ENCODE assay signal across 8 mouse cellular contexts in the genomic region with DNA sequence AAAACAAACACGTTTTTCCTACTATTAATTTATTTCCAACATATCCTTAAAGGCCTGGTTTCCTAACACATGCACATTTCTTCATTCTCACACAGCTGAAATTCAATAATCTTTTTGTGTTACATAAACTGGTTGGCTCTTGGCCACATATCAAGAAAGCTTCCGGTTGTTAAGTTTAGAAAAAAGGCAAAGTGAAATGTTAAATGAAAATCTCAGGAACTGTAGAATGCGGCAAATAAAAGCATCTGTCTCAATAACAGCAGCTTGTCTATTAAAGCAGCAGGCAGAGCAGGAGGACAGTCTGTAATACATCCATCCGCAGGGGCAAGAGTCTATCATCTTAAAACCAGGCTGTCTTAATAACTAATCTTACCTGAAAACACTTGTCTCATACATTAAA. TPM values are rescaled to one million over a fixed set of nuclear protein-coding genes. Genes with fewer than 3 reads are reported as not detected.
DNase-seq lines count a peak whose midpoint lies in the region; ATAC-seq lines count a peak whose summit lies in the region.

No protein-coding gene starts in this region.

- WGBS in hindbrain, embryonic 10.5 days, result 79% methylated on average over 4 of the region's 4 CpGs
- WGBS in midbrain, embryonic 10.5 days, result 82% methylated on average over 4 of the region's 4 CpGs

- H3K27ac ChIP-seq in hindbrain, embryonic 10.5 days, result no peak overlapping the region
- 0 out of 2 replicates have a peak overlapping the region, but pooled peaks have one; percentile 96 for H3K27ac ChIP-seq in midbrain, embryonic 10.5 days (replicated peaks)

- peak; percentile 27 for DNase-seq in kidney, adult 9 months
- no peak for DNase-seq in kidney, adult 8-10 months
- DNase-seq in Muller cell, postnatal 12 days (ENCODE audit: inconsistent ontology term), result peak; percentile 17
- no peak for DNase-seq in hindbrain, embryonic 10.5 days (ENCODE audit: low spot score)
- DNase-seq in midbrain, embryonic 10.5 days (ENCODE audit: low spot score), result no peak
- no peak for DNase-seq in layer of hippocampus, postnatal 36 days
- DNase-seq in gastrocnemius, postnatal 25 days, result no peak

- no peaks in the 10 kb centered on the region for H3K27me3 ChIP-seq in hindbrain, embryonic 10.5 days (ENCODE audit: insufficient read depth, poor library complexity, severe bottlenecking)
- no peaks in the 10 kb centered on the region for H3K27me3 ChIP-seq in midbrain, embryonic 10.5 days (ENCODE audit: low read depth, poor library complexity, severe bottlenecking)

- peaks cover 26% of the 10 kb centered on the region for H3K4me1 ChIP-seq in hindbrain, embryonic 10.5 days (replicated peaks)
- peaks cover 23% of the 10 kb centered on the region for H3K4me1 ChIP-seq in midbrain, embryonic 10.5 days

- peaks cover 41% of the 10 kb centered on the region for H3K36me3 ChIP-seq in hindbrain, embryonic 10.5 days
- peaks cover 38% of the 10 kb centered on the region for H3K36me3 ChIP-seq in midbrain, embryonic 10.5 days

- H3K9me3 ChIP-seq in hindbrain, embryonic 10.5 days, result no peaks in the 10 kb centered on the region
- H3K9me3 ChIP-seq in midbrain, embryonic 10.5 days (replicated peaks), result no peaks in the 10 kb centered on the region

- no peak for ATAC-seq in CD4-positive, CD25-positive, alpha-beta regulatory T cell, adult 4 months

- peak overlapping the region; percentile 96 for H3K4me3 ChIP-seq in hindbrain, embryonic 10.5 days
- H3K4me3 ChIP-seq in midbrain, embryonic 10.5 days, result peak overlapping the region; percentile 98

RNA-seq across cellular contexts. Expression of gene Eif2a, which starts 1.4 kb away (rescaled TPM):
- 48.3 and 55.6 TPM in 2 replicates for polyA plus RNA-seq in hindbrain, embryonic 10.5 days (2016; fragmentation: Nextera tagmentation; extraction: Ambion mirVana)
- polyA plus RNA-seq in midbrain, embryonic 10.5 days (2016; fragmentation: Nextera tagmentation; extraction: Ambion mirVana), result 56.0 and 56.3 TPM in 2 replicates
- 10 to 100 TPM; 69.7 to 74.8 TPM for polyA plus RNA-seq in CD4-positive, CD25-positive, alpha-beta regulatory T cell, adult 4 months (2017; shearing (Covaris generic))
- 10 to 100 TPM; 44.4 to 44.8 TPM for total RNA-seq in layer of hippocampus, postnatal 36 days (2021)
- 10 to 100 TPM; 38.7 to 41.2 TPM for total RNA-seq in gastrocnemius, postnatal 25 days (2021)

RNA-seq across cellular contexts. Expression of gene Serp1, which starts 1.4 kb away (rescaled TPM):
- polyA plus RNA-seq in hindbrain, embryonic 10.5 days (2016; fragmentation: Nextera tagmentation; extraction: Ambion mirVana), result 122 and 141 TPM in 2 replicates
- 136 and 143 TPM in 2 replicates for polyA plus RNA-seq in midbrain, embryonic 10.5 days (2016; fragmentation: Nextera tagmentation; extraction: Ambion mirVana)
- polyA plus RNA-seq in CD4-positive, CD25-positive, alpha-beta regulatory T cell, adult 4 months (2017; shearing (Covaris generic)), result 10 to 100 TPM; 38.8 to 57.0 TPM
- total RNA-seq in layer of hippocampus, postnatal 36 days (2021), result 10 to 100 TPM; 25.3 to 26.3 TPM
- 10 to 100 TPM in 1 of 2 experiments, 1 to 10 TPM in 1; 7.5 to 10.1 TPM for total RNA-seq in gastrocnemius, postnatal 25 days (2021)

RNA-seq across cellular contexts. Expression of gene Selenot, which starts 52.2 kb away (rescaled TPM):
- polyA plus RNA-seq in hindbrain, embryonic 10.5 days (2016; fragmentation: Nextera tagmentation; extraction: Ambion mirVana), result 16.5 TPM in 2 replicates
- polyA plus RNA-seq in midbrain, embryonic 10.5 days (2016; fragmentation: Nextera tagmentation; extraction: Ambion mirVana), result 16.5 and 17.1 TPM in 2 replicates
- 10 to 100 TPM; 19.7 to 30.3 TPM for polyA plus RNA-seq in CD4-positive, CD25-positive, alpha-beta regulatory T cell, adult 4 months (2017; shearing (Covaris generic))
- total RNA-seq in layer of hippocampus, postnatal 36 days (2021), result 100 to 1,000 TPM; 151 to 156 TPM
- total RNA-seq in gastrocnemius, postnatal 25 days (2021), result 100 to 1,000 TPM; 112 to 114 TPM

Comparison
In these comparisons a context has a peak if more than half of its experiments do, and no peak if none do; other contexts are left out.
1. DNase-seq: peak in kidney, adult 9 months (single experiment) and Muller cell, postnatal 12 days (single experiment); none in kidney, adult 8-10 months (0 of 2), hindbrain, embryonic 10.5 days (single experiment), midbrain, embryonic 10.5 days (single experiment), layer of hippocampus, postnatal 36 days (0 of 2) and gastrocnemius, postnatal 25 days (single experiment).